Mouse (Mus musculus): Measurements from ENCODE around the gene Lamb2. TPM values are rescaled to one million over a fixed set of nuclear protein-coding genes. Genes with fewer than 3 reads are reported as not detected.

Lamb2 gene
- polyA plus RNA-seq, 1 experiment from 2014 or later, result 48.6 TPM

DNA sequence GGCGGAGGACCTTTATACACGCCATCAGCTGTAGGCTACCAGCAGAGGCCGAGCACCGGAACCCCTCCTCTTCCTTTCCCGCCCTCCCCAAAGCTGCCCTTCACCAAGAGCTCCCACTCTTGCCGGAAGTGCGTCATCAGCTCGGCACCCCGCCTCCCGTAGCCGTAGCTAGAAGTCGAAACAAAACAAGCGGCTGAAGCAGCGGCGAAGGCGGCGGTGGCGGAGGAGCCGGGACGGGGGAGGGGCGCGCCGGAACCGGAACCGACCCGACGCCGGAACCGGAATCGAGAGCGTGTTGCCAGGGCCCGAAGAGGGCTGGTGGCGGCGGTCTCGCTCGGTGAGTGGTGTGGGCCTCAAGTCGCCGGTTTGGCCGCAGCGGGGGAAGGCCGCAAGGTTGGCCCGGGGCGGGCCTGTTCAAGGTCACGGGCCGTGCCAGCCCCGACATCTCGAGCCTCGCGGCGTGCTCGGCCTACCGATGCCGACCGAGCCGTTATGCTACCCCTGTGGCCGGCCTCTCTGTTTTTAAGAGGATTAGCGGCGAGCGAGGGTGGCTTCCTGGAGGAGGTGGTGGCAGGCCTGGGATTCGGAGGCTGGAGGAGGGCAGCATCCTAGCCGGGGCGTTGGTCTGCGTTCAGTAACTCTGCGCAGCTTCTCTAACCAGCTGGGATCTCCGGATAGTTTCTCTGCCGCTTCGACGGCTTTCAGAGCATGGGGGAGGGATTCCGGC, 11.2 kb downstream of the Lamb2 start, which contains the start of gene Usp19:
Usp19 (plus strand) TSS at position 44 of the 727 bp plus-strand sequence.
- Histone ChIP-seq H3K36me3 (ENCODE audit: insufficient read depth) (peaks cover 84% of the 10 kb centered on the region), H3K4me2 (peak within 1 kb of the TSS; percentile 90), H3K27ac (ENCODE audit: low read depth) (peak within 1 kb of the TSS; percentile 94), H3K9ac (peak within 1 kb of the TSS; percentile 88), H3K4me1 (ENCODE audit: insufficient read depth) (peaks cover 5% of the 10 kb centered on the region; the same call in 1 of the 2 replicates), H3K9me3 (ENCODE audit: low read depth, low read length) (no peaks in the 10 kb centered on the region), H3K27me3 (ENCODE audit: insufficient read depth, low read length) (no peaks in the 10 kb centered on the region), H3K4me3 (ENCODE audit: low read depth, low read length) (peak within 1 kb of the TSS; percentile 79)
- DNase-seq, result peak; percentile 98
- TF ChIP-seq CTCF (IDR thresholded peaks at IDR 0.05; ENCODE audit: low read depth), result no peak
- peak; percentile 95 for ATAC-seq (ENCODE audit: insufficient read depth)
- 2% methylated on average over 69 of the region's 69 CpGs for WGBS

DNA sequence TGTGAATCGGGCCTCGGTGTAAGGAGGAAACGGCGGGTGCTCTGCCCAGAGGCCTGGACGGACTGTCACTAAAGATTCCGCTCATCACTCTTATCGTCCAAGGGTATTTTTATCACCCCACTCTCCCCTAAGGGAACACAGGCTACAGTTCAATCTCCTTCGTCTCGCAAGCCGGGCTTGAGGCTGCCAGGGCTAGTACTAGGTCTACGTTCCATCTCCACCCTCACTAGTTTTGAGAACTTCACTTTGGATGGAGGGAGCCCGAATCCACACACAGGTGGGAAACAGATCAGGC, 11.7 kb downstream of the Lamb2 start:
- Histone ChIP-seq H3K9me3 (ENCODE audit: low read depth, low read length) (no peaks in the 10 kb centered on the region), H3K36me3 (ENCODE audit: insufficient read depth) (peaks cover 84% of the 10 kb centered on the region), H3K27ac (ENCODE audit: low read depth) (peak overlapping the region; percentile 94), H3K4me1 (ENCODE audit: insufficient read depth) (peaks cover 5% of the 10 kb centered on the region; the same call in 1 of the 2 replicates), H3K4me3 (ENCODE audit: low read depth, low read length) (peak overlapping the region; percentile 79), H3K9ac (peak overlapping the region; percentile 88), H3K4me2 (peak overlapping the region; percentile 90), H3K27me3 (ENCODE audit: insufficient read depth, low read length) (no peaks in the 10 kb centered on the region)
- WGBS, result 8% methylated on average over 12 of the region's 12 CpGs
- ATAC-seq (ENCODE audit: insufficient read depth) (no peak), DNase-seq (no peak)
- TF ChIP-seq CTCF (IDR thresholded peaks at IDR 0.05; ENCODE audit: low read depth), result no peak

DNA sequence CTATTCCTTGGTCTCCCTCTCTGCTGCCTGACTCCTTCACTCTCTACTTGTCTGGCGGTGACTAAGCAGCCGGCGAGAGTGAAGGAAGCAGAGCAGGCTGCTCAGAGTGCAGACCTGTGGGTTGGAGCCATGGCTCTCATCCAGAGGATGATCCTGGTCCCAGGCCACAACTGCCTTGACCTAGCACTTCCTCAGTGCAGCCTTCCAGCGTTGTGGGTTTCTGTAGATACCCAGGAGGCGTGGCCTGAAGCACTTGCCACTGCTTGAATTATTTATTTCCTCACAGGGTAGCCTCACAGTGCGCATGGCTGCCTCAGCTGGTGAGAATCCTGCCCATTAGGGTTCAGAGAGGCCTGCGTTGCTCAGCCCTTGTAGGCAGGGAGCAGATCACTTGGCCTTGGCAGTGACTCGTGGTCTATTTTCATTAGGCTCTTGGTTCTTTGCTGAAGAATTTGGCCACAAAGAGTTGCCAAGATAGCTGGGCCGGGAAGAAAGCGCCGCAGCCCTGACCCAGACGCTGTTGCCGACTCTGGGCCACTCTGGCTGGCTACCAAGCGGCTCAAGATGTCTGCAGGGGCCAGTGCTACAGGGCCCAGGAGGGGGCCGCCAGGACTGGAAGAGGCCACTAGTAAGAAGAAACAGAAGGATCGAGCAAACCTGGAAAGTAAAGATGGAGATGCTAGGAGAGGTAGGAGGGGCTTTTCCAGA, 12.7 kb downstream of the Lamb2 start:
- peak overlapping the region; percentile 79 for H3K4me3 ChIP-seq (ENCODE audit: low read depth, low read length)
- H3K9me3 ChIP-seq (ENCODE audit: low read depth, low read length), result no peaks in the 10 kb centered on the region
- peaks cover 5% of the 10 kb centered on the region; the same call in 1 of the 2 replicates for H3K4me1 ChIP-seq (ENCODE audit: insufficient read depth)
- H3K4me2 ChIP-seq, result peak overlapping the region; percentile 90
- no peaks in the 10 kb centered on the region for H3K27me3 ChIP-seq (ENCODE audit: insufficient read depth, low read length)
- no peak overlapping the region for H3K27ac ChIP-seq (ENCODE audit: low read depth)
- ATAC-seq (ENCODE audit: insufficient read depth), result no peak
- H3K36me3 ChIP-seq (ENCODE audit: insufficient read depth), result peaks cover 84% of the 10 kb centered on the region
- WGBS, result 84% methylated on average over 16 of the region's 16 CpGs
- H3K9ac ChIP-seq, result peak overlapping the region; percentile 88
- no peak for TF ChIP-seq CTCF (IDR thresholded peaks at IDR 0.05; ENCODE audit: low read depth)
- peak; percentile 9 for DNase-seq

DNA sequence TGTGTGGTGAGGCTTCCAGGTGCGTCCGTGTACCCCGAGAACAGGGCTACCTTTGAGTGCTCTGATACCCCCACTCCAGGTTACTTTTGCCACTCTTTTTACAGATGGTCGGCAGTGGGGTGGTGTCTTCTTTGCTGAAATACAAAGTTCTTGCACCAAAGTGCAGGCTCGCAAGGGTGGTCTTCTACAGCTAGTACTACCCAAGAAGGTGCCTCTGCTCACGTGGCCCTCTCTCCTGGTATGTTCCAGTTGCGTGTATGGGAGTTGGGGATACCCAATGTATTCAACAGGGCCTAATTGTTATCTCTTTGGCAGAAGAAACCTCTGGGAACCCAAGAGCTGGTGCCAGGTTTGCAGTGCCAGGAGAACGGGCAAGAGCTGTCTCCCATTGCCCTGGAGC, 13.7 kb downstream of the Lamb2 start:
- DNase-seq (no peak), ATAC-seq (ENCODE audit: insufficient read depth) (no peak)
- no peaks in the 10 kb centered on the region for H3K9me3 ChIP-seq (ENCODE audit: low read depth, low read length)
- 92% methylated on average over 8 of the region's 8 CpGs for WGBS
- peaks cover 5% of the 10 kb centered on the region; the same call in 1 of the 2 replicates for H3K4me1 ChIP-seq (ENCODE audit: insufficient read depth)
- H3K27ac ChIP-seq (ENCODE audit: low read depth), result no peak overlapping the region
- no peak overlapping the region for H3K9ac ChIP-seq
- no peak overlapping the region for H3K4me2 ChIP-seq
- H3K36me3 ChIP-seq (ENCODE audit: insufficient read depth), result peaks cover 84% of the 10 kb centered on the region
- TF ChIP-seq CTCF (IDR thresholded peaks at IDR 0.05; ENCODE audit: low read depth), result no peak
- H3K27me3 ChIP-seq (ENCODE audit: insufficient read depth, low read length), result no peaks in the 10 kb centered on the region
- H3K4me3 ChIP-seq (ENCODE audit: low read depth, low read length), result no peak overlapping the region

DNA sequence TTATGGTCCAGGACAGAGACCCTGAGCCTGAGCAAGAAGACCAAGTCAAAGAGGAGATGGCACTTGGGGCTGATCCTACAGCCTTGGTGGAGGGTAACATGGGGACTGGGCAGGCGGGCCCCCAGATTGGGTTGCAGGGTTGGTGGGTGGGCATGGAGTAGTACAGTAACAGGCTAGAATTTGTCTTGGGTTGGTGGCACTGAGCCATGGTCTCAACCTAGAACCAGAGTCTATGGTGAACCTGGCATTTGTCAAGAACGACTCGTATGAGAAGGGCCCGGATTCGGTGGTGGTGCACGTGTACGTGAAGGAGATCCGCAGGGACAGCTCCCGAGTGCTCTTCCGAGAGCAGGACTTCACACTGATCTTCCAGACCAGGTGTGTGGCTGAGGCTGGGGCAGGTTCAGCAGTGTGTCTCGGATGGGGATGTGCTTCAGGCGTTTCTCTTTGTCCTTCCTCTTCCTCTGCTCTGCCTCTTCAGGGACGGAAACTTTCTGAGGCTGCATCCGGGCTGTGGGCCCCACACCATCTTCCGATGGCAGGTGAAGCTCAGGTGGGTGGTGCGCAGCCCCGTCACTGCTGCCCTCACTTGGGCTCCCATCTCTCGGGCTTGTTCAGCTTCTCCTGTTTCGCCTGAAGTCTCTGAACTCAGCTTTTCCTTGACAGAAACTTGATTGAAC, 14.8 kb downstream of the Lamb2 start:
- H3K4me3 ChIP-seq (ENCODE audit: low read depth, low read length), result no peak overlapping the region
- H3K36me3 ChIP-seq (ENCODE audit: insufficient read depth), result peaks cover 84% of the 10 kb centered on the region
- peaks cover 5% of the 10 kb centered on the region; the same call in 1 of the 2 replicates for H3K4me1 ChIP-seq (ENCODE audit: insufficient read depth)
- no peaks in the 10 kb centered on the region for H3K9me3 ChIP-seq (ENCODE audit: low read depth, low read length)
- no peak overlapping the region for H3K27ac ChIP-seq (ENCODE audit: low read depth)
- no peak overlapping the region for H3K9ac ChIP-seq
- H3K27me3 ChIP-seq (ENCODE audit: insufficient read depth, low read length), result no peaks in the 10 kb centered on the region
- DNase-seq (no peak), ATAC-seq (ENCODE audit: insufficient read depth) (no peak)
- WGBS, result 93% methylated on average over 19 of the region's 19 CpGs
- no peak for TF ChIP-seq CTCF (IDR thresholded peaks at IDR 0.05; ENCODE audit: low read depth)
- no peak overlapping the region for H3K4me2 ChIP-seq

DNA sequence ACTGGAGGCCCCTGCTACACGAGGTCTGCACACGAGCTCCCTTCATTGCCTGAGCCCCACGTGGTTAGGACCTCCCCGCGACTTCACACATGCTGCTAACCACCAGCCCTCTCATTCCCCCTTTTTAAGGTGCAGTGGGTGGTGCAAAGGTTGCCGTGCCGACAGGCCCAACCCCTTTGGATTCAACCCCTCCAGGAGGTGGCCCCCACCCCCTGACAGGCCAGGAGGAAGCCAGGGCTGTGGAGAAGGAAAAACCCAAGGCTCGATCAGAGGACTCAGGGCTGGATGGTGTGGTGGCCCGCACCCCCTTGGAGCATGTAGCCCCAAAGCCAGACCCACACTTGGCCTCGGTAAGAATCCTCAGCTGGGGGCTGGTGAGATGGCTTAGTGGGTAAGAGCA, 15.4 kb downstream of the Lamb2 start:
- H3K4me1 ChIP-seq (ENCODE audit: insufficient read depth), result peaks cover 5% of the 10 kb centered on the region; the same call in 1 of the 2 replicates
- H3K36me3 ChIP-seq (ENCODE audit: insufficient read depth), result peaks cover 84% of the 10 kb centered on the region
- H3K4me2 ChIP-seq, result no peak overlapping the region
- H3K27ac ChIP-seq (ENCODE audit: low read depth), result no peak overlapping the region
- H3K9me3 ChIP-seq (ENCODE audit: low read depth, low read length), result no peaks in the 10 kb centered on the region
- 82% methylated on average over 10 of the region's 10 CpGs for WGBS
- H3K27me3 ChIP-seq (ENCODE audit: insufficient read depth, low read length), result no peaks in the 10 kb centered on the region
- H3K9ac ChIP-seq, result no peak overlapping the region
- no peak overlapping the region for H3K4me3 ChIP-seq (ENCODE audit: low read depth, low read length)
- ATAC-seq (ENCODE audit: insufficient read depth) (no peak), DNase-seq (no peak)
- no peak for TF ChIP-seq CTCF (IDR thresholded peaks at IDR 0.05; ENCODE audit: low read depth)

DNA sequence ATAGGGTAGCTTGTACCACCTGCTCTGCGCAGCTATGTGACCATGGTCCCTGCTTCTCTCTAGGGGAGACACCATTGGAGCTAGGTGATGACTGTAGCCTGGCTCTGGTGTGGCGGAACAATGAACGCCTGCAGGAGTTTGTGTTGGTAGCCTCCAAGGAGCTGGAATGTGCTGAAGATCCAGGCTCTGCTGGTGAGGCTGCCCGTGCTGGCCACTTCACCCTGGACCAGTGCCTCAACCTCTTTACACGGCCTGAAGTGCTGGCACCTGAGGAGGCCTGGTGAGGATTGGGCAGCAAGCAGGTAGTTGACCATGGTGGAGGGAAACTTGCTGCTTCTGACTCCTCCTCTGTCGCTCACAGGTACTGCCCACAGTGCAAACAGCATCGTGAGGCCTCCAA, 19.7 kb downstream of the Lamb2 start:
- no peak for TF ChIP-seq CTCF (IDR thresholded peaks at IDR 0.05; ENCODE audit: low read depth)
- no peak overlapping the region for H3K4me2 ChIP-seq
- peaks cover 94% of the 10 kb centered on the region for H3K36me3 ChIP-seq (ENCODE audit: insufficient read depth)
- DNase-seq, result no peak
- ATAC-seq (ENCODE audit: insufficient read depth), result no peak
- H3K9me3 ChIP-seq (ENCODE audit: low read depth, low read length), result no peaks in the 10 kb centered on the region
- H3K27ac ChIP-seq (ENCODE audit: low read depth), result no peak overlapping the region
- no peak overlapping the region for H3K4me3 ChIP-seq (ENCODE audit: low read depth, low read length)
- no peaks in the 10 kb centered on the region for H3K27me3 ChIP-seq (ENCODE audit: insufficient read depth, low read length)
- no peaks in the 10 kb centered on the region for H3K4me1 ChIP-seq (ENCODE audit: insufficient read depth)
- 94% methylated on average over 7 of the region's 7 CpGs for WGBS
- no peak overlapping the region for H3K9ac ChIP-seq
